Mouse (Mus musculus): ENCODE measurements at regions not wholly inside any gene's neighbourhood (a gene's known extent, or its start where the extent isn't known, plus 50 kb on each side); places are given as distances from the start of the nearest gene placed in this dataset.

DNA sequence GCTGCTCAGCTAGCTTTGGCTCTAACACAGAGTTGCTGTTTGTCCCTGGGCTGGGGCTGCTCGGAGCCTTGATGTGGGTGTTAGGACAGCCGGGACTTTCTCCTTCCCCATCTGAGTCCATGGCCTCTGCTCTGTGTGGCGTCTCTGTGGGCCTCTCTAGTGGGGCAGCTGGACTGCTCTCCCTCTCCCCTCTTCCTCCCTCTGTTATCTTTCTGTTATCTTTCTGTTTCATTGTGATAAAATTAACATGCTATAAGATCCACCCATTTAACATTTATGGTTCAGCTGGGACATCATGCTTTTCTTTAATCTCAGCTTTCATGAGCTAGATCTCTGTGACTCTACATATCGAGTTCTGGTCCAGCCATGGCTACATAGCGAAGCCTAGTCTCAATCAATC, 105.9 kb upstream of the Max start:
- TF ChIP-seq GATA1 (IDR thresholded peaks at IDR 0.05; ENCODE audit: low read length) (no peak), TAL1 (IDR thresholded peaks at IDR 0.05; ENCODE audit: low read length) (no peak)

Data from erythroblast, embryonic 14.5 days (primary cell).